Mouse (Mus musculus): ENCODE results near the gene Tmem50a.

DNA sequence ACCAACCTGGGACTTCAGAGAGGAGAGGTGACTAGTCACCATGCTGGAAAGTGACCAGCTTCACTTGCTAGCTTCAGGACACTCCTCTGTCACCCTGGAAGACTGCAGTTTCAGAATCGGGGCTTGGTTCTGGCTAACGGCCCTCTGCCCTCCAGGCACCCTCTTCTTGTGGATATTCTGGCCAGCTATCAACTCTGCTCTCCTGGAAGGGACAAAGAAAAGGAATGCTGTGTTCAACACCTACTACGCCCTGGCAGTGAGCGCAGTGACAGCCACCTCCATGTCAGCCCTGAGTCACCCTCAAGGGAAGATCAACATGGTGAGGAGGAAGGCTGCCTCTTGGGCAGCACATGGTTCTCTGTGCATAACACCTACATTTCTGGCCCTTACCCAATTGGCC, 30.5 kb downstream of the Tmem50a start:
- TF ChIP-seq POLR2A (IDR thresholded peaks at IDR 0.05; ENCODE audit: borderline replicate concordance, low read depth, low read length) = no peak
- TF ChIP-seq CTCF (IDR thresholded peaks at IDR 0.05; ENCODE audit: low read depth, low read length) = no peak
